Mouse (Mus musculus): ENCODE results near the gene 1700021F05Rik. TPM values are rescaled to one million over a fixed set of nuclear protein-coding genes. Genes with fewer than 3 reads are reported as not detected.

1700021F05Rik gene
- polyA plus RNA-seq, 1 experiment from 2014 or later, result 61.6 TPM

- WGBS, result 13% methylated on average over 19 of the region's 19 CpGs
- Histone ChIP-seq H3K9ac (no peak overlapping the region), H3K4me1 (peaks cover 16% of the 10 kb centered on the region), H3K4me3 (replicated peaks) (peak overlapping the region; percentile 58), H3K27ac (replicated peaks) (0 out of 2 replicates have a peak overlapping the region, but pooled peaks have one; percentile 39), H3K4me2 (replicated peaks) (peak overlapping the region; percentile 90), H3K9me3 (replicated peaks) (no peaks in the 10 kb centered on the region; the same call in 1 of the 2 replicates), H3K27me3 (peaks cover 10% of the 10 kb centered on the region; the same call in 1 of the 2 replicates), H3K36me3 (no peaks in the 10 kb centered on the region)
- no peak for ATAC-seq (ENCODE audit: insufficient number of reproducible peaks, low FRiP score, low TSS enrichment, low read depth)
Measured at GRCm38 (mm10) chr10:43577299-43577996, 36.7 kb upstream of the 1700021F05Rik start.

- H3K4me1 ChIP-seq, result peaks cover 15% of the 10 kb centered on the region
- H3K9me3 ChIP-seq (replicated peaks), result peaks cover 5% of the 10 kb centered on the region
- H3K36me3 ChIP-seq, result no peaks in the 10 kb centered on the region
- H3K27ac ChIP-seq (replicated peaks), result no peak overlapping the region
- H3K4me3 ChIP-seq (replicated peaks), result no peak overlapping the region
- WGBS, result 0% methylated on average over 3 of the region's 3 CpGs
- ATAC-seq (ENCODE audit: insufficient number of reproducible peaks, low FRiP score, low TSS enrichment, low read depth), result no peak
- no peak overlapping the region for H3K9ac ChIP-seq
- no peak overlapping the region for H3K4me2 ChIP-seq (replicated peaks)
- peaks cover 10% of the 10 kb centered on the region; the same call in 1 of the 2 replicates for H3K27me3 ChIP-seq
Measured at GRCm38 (mm10) chr10:43574956-43575355, 34.2 kb upstream of the 1700021F05Rik start.

- no peak overlapping the region for H3K9ac ChIP-seq
- H3K27me3 ChIP-seq, result peaks cover 10% of the 10 kb centered on the region; the same call in 1 of the 2 replicates
- H3K27ac ChIP-seq (replicated peaks), result no peak overlapping the region
- no peaks in the 10 kb centered on the region for H3K36me3 ChIP-seq
- peaks cover 9% of the 10 kb centered on the region for H3K4me1 ChIP-seq
- H3K9me3 ChIP-seq (replicated peaks), result peaks cover 5% of the 10 kb centered on the region
- no peak overlapping the region for H3K4me3 ChIP-seq (replicated peaks)
- ATAC-seq (ENCODE audit: insufficient number of reproducible peaks, low FRiP score, low TSS enrichment, low read depth), result no peak
- no peak overlapping the region for H3K4me2 ChIP-seq (replicated peaks)
- WGBS, result 66% methylated on average over 2 of the region's 2 CpGs
Measured at GRCm38 (mm10) chr10:43574352-43574751, 33.6 kb upstream of the 1700021F05Rik start.

GRCm38 (mm10) chr10:43561311-43561710 lies 20.5 kb upstream of the 1700021F05Rik start:
- H3K9me3 ChIP-seq (replicated peaks), result no peaks in the 10 kb centered on the region
- H3K4me3 ChIP-seq (replicated peaks), result no peak overlapping the region
- no peaks in the 10 kb centered on the region for H3K4me1 ChIP-seq
- no peak for ATAC-seq (ENCODE audit: insufficient number of reproducible peaks, low FRiP score, low TSS enrichment, low read depth)
- no peak overlapping the region for H3K9ac ChIP-seq
- H3K4me2 ChIP-seq (replicated peaks), result no peak overlapping the region
- WGBS, result 99% methylated on average over 2 of the region's 2 CpGs
- H3K36me3 ChIP-seq, result no peaks in the 10 kb centered on the region
- no peak overlapping the region for H3K27ac ChIP-seq (replicated peaks)
- no peaks in the 10 kb centered on the region for H3K27me3 ChIP-seq

- ATAC-seq (ENCODE audit: insufficient number of reproducible peaks, low FRiP score, low TSS enrichment, low read depth), result no peak
- no peaks in the 10 kb centered on the region for H3K9me3 ChIP-seq (replicated peaks)
Measured at GRCm38 (mm10) chr10:43560765-43561164, 20.0 kb upstream of the 1700021F05Rik start.

GRCm38 (mm10) chr10:43559313-43559712 lies 18.5 kb upstream of the 1700021F05Rik start:
- H3K27ac ChIP-seq (replicated peaks), result no peak overlapping the region
- 77% methylated on average over 11 of the region's 11 CpGs for WGBS
- no peaks in the 10 kb centered on the region for H3K4me1 ChIP-seq
- H3K36me3 ChIP-seq, result no peaks in the 10 kb centered on the region
- H3K9me3 ChIP-seq (replicated peaks), result no peaks in the 10 kb centered on the region
- H3K4me3 ChIP-seq (replicated peaks), result no peak overlapping the region
- no peak for ATAC-seq (ENCODE audit: insufficient number of reproducible peaks, low FRiP score, low TSS enrichment, low read depth)
- H3K27me3 ChIP-seq, result no peaks in the 10 kb centered on the region
- no peak overlapping the region for H3K4me2 ChIP-seq (replicated peaks)
- no peak overlapping the region for H3K9ac ChIP-seq

More at GRCm38 (mm10) chr10:43560765-43561164, 20.0 kb upstream of the 1700021F05Rik start:
- Histone ChIP-seq H3K4me2 (replicated peaks) (no peak overlapping the region), H3K27me3 (no peaks in the 10 kb centered on the region), H3K36me3 (no peaks in the 10 kb centered on the region), H3K4me1 (no peaks in the 10 kb centered on the region), H3K9ac (no peak overlapping the region), H3K4me3 (replicated peaks) (no peak overlapping the region), H3K27ac (replicated peaks) (no peak overlapping the region)
- 42% methylated on average over 2 of the region's 2 CpGs for WGBS

- Histone ChIP-seq H3K4me2 (replicated peaks) (no peak overlapping the region), H3K9me3 (replicated peaks) (no peaks in the 10 kb centered on the region), H3K9ac (no peak overlapping the region), H3K36me3 (no peaks in the 10 kb centered on the region), H3K4me1 (no peaks in the 10 kb centered on the region), H3K27me3 (no peaks in the 10 kb centered on the region), H3K27ac (replicated peaks) (no peak overlapping the region), H3K4me3 (replicated peaks) (no peak overlapping the region)
- ATAC-seq (ENCODE audit: insufficient number of reproducible peaks, low FRiP score, low TSS enrichment, low read depth), result no peak
- WGBS, result 87% methylated on average over 5 of the region's 5 CpGs
Measured at GRCm38 (mm10) chr10:43557630-43558165, 16.9 kb upstream of the 1700021F05Rik start.

- Histone ChIP-seq H3K9ac (no peak overlapping the region), H3K4me1 (no peaks in the 10 kb centered on the region), H3K27ac (replicated peaks) (no peak overlapping the region), H3K4me3 (replicated peaks) (no peak overlapping the region), H3K9me3 (replicated peaks) (no peaks in the 10 kb centered on the region), H3K27me3 (no peaks in the 10 kb centered on the region), H3K36me3 (no peaks in the 10 kb centered on the region), H3K4me2 (replicated peaks) (no peak overlapping the region)
- ATAC-seq (ENCODE audit: insufficient number of reproducible peaks, low FRiP score, low TSS enrichment, low read depth), result no peak
- WGBS, result 24% methylated on average over 3 of the region's 3 CpGs
Measured at GRCm38 (mm10) chr10:43551388-43551787, 10.6 kb upstream of the 1700021F05Rik start.

GRCm38 (mm10) chr10:43550923-43551322 lies 10.1 kb upstream of the 1700021F05Rik start:
- H3K27me3 ChIP-seq, result no peaks in the 10 kb centered on the region
- H3K36me3 ChIP-seq, result no peaks in the 10 kb centered on the region
- H3K4me1 ChIP-seq, result no peaks in the 10 kb centered on the region
- 24% methylated on average over 3 of the region's 3 CpGs for WGBS
- H3K4me3 ChIP-seq (replicated peaks), result no peak overlapping the region
- no peak for ATAC-seq (ENCODE audit: insufficient number of reproducible peaks, low FRiP score, low TSS enrichment, low read depth)
- no peaks in the 10 kb centered on the region for H3K9me3 ChIP-seq (replicated peaks)
- no peak overlapping the region for H3K4me2 ChIP-seq (replicated peaks)
- H3K27ac ChIP-seq (replicated peaks), result no peak overlapping the region
- no peak overlapping the region for H3K9ac ChIP-seq

- H3K4me3 ChIP-seq (replicated peaks), result no peak overlapping the region
- WGBS, result 64% methylated on average over 5 of the region's 5 CpGs
- no peaks in the 10 kb centered on the region for H3K9me3 ChIP-seq (replicated peaks)
- H3K4me2 ChIP-seq (replicated peaks), result no peak overlapping the region
- no peak for ATAC-seq (ENCODE audit: insufficient number of reproducible peaks, low FRiP score, low TSS enrichment, low read depth)
- H3K4me1 ChIP-seq, result no peaks in the 10 kb centered on the region
- H3K27me3 ChIP-seq, result no peaks in the 10 kb centered on the region
- H3K27ac ChIP-seq (replicated peaks), result no peak overlapping the region
- no peak overlapping the region for H3K9ac ChIP-seq
- no peaks in the 10 kb centered on the region for H3K36me3 ChIP-seq
Measured at GRCm38 (mm10) chr10:43549411-43549810, 8.6 kb upstream of the 1700021F05Rik start.

- H3K4me3 ChIP-seq (replicated peaks), result peak overlapping the region; percentile 93
- H3K4me1 ChIP-seq, result peaks cover 11% of the 10 kb centered on the region
- WGBS, result 47% methylated on average over 7 of the region's 8 CpGs
- H3K4me2 ChIP-seq (replicated peaks), result peak overlapping the region; percentile 56
- no peak overlapping the region for H3K9ac ChIP-seq
- ATAC-seq (ENCODE audit: insufficient number of reproducible peaks, low FRiP score, low TSS enrichment, low read depth), result no peak
- no peak overlapping the region for H3K27ac ChIP-seq (replicated peaks)
- H3K36me3 ChIP-seq, result no peaks in the 10 kb centered on the region
- no peaks in the 10 kb centered on the region for H3K9me3 ChIP-seq (replicated peaks)
- no peaks in the 10 kb centered on the region for H3K27me3 ChIP-seq
Measured at GRCm38 (mm10) chr10:43541153-43541544, 355 bp upstream of the 1700021F05Rik start.

All from embryonic facial prominence, embryonic 15.5 days (tissue).